Mouse (Mus musculus) kidney, adult 2 months (tissue): Measurements from ENCODE around the gene Hsd17b1.

Experiments
- CTCF ChIP-seq: fragments of 200-500 bp; conservative IDR thresholded peaks from 2 replicates; pipeline ENCODE4 v1.5.1; 2011; ENCODE audit warnings: low read depth, mild to moderate bottlenecking, control low read depth, low read length, moderate library complexity, mixed read lengths; ENCODE audit not compliant: insufficient read depth, insufficient read length
- POLR2A ChIP-seq: fragments of 200-500 bp; IDR thresholded peaks from one replicate; pipeline ENCODE4 v1.6.1; 2011; ENCODE audit warnings: low read depth, low read length, control low read depth

- TF ChIP-seq POLR2A (no peak), CTCF (no peak)
These were observed 42.9 kb upstream of the Hsd17b1 start for GRCm38 (mm10) chr11:101035328-101035695.
